Mouse (Mus musculus): ENCODE data around the gene Exog. TPM values are rescaled to one million over a fixed set of nuclear protein-coding genes. Genes with fewer than 3 reads are reported as not detected.

The Exog gene
- polyA plus RNA-seq, 2 experiments: 14.4 to 28.5 TPM

DNA sequence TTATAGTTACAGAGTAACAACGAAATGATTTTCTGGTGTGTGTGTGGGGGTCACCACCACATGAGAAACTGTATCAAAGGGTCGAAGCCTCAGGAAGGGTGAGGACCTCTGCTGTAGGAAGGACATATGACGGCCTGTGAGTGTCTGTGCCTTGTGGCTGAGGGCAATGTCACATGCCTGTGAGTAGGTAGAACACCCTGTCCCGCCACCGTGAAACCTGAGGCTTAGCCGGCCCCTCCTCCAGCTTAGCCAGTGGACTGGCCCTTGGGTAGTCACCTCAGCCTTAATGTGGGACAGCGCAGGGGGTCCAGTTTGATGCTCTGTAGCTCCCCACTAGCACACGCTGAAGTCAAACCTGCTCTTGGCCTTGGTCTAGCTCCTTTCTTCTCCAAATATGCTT lies 69.1 kb downstream of the Exog start:
- Histone ChIP-seq H3K4me2 (replicated peaks; ENCODE audit: low read depth, low read length, severe bottlenecking) (no peak overlapping the region), H3K27ac (replicated peaks; ENCODE audit: low read depth, low read length) (no peak overlapping the region), H3K9me3 (ENCODE audit: control insufficient read depth, low read length) (no peaks in the 10 kb centered on the region), H3K36me3 (ENCODE audit: control insufficient read depth, insufficient read depth, low read length) (no peaks in the 10 kb centered on the region), H3K4me1 (ENCODE audit: control insufficient read depth, insufficient read depth, low read length) (no peaks in the 10 kb centered on the region; the same call in 1 of the 2 replicates), H3K9ac (ENCODE audit: low read depth, low read length, severe bottlenecking) (no peak overlapping the region), H3K4me3 (replicated peaks; ENCODE audit: low read length) (no peak overlapping the region), H3K27me3 (ENCODE audit: control insufficient read depth, insufficient read depth, low read length) (no peaks in the 10 kb centered on the region)
- no peak for TF ChIP-seq POLR2A (IDR thresholded peaks at IDR 0.05; ENCODE audit: borderline replicate concordance, extremely low read depth, insufficient read depth, insufficient read length)
- DNase-seq (ENCODE audit: low spot score) (no peak), ATAC-seq (ENCODE audit: low FRiP score, low read depth) (no peak)
- WGBS: 81% methylated on average over 8 of the region's 8 CpGs

DNA sequence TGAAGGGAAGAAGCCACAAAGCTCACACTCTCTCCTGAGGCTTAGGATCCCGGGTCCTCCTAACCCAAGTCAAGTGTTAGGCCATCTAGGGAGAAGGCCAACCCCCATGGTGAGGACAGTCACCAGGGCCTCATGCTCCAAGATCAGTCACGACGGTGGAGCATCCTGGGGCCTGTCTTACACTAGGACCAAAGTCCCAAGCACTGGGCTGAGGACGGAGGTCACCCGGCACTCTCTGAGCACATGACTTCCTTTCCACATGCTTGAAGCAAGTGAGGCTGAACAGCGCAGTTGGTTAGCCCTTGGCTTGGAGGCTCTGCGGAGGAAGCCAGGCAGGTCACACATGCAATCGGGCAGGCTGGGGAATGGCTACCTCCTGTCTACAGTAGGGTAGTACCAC lies 70.2 kb downstream of the Exog start:
- no peak overlapping the region for H3K9ac ChIP-seq (ENCODE audit: low read depth, low read length, severe bottlenecking)
- H3K4me3 ChIP-seq (replicated peaks; ENCODE audit: low read length): no peak overlapping the region
- no peaks in the 10 kb centered on the region for H3K27me3 ChIP-seq (ENCODE audit: control insufficient read depth, insufficient read depth, low read length)
- DNase-seq (ENCODE audit: low spot score) (no peak), ATAC-seq (ENCODE audit: low FRiP score, low read depth) (no peak)
- no peaks in the 10 kb centered on the region; the same call in 1 of the 2 replicates for H3K4me1 ChIP-seq (ENCODE audit: control insufficient read depth, insufficient read depth, low read length)
- H3K27ac ChIP-seq (replicated peaks; ENCODE audit: low read depth, low read length): no peak overlapping the region
- no peaks in the 10 kb centered on the region for H3K36me3 ChIP-seq (ENCODE audit: control insufficient read depth, insufficient read depth, low read length)
- WGBS: 81% methylated on average over 8 of the region's 8 CpGs
- no peaks in the 10 kb centered on the region for H3K9me3 ChIP-seq (ENCODE audit: control insufficient read depth, low read length)
- H3K4me2 ChIP-seq (replicated peaks; ENCODE audit: low read depth, low read length, severe bottlenecking): no peak overlapping the region
- no peak for TF ChIP-seq POLR2A (IDR thresholded peaks at IDR 0.05; ENCODE audit: borderline replicate concordance, extremely low read depth, insufficient read depth, insufficient read length)

Other genes starting within 250 kb of the Exog start
- gene Slc22a13, start 235.8 kb upstream of the Exog start, polyA plus RNA-seq (2012; rRNA removed): 0.06 TPM in 1 of 2 replicates, not detected in the other
- gene Slc22a13, start 235.8 kb upstream of the Exog start, polyA plus RNA-seq (2014; fragmentation: Nextera tagmentation; extraction: Ambion mirVana): not detected in 2 replicates
- gene Oxsr1, start 122.5 kb upstream of the Exog start, polyA plus RNA-seq (2012; rRNA removed): 35.4 and 39.4 TPM in 2 replicates
- gene Oxsr1, start 122.5 kb upstream of the Exog start, polyA plus RNA-seq (2014; fragmentation: Nextera tagmentation; extraction: Ambion mirVana): 15.6 and 16.0 TPM in 2 replicates
- 120 and 140 TPM in 2 replicates for gene Acaa1a, start 105.3 kb upstream of the Exog start, polyA plus RNA-seq (2012; rRNA removed)
- 87.4 and 92.7 TPM in 2 replicates for gene Acaa1a, start 105.3 kb upstream of the Exog start, polyA plus RNA-seq (2014; fragmentation: Nextera tagmentation; extraction: Ambion mirVana)
- gene Myd88, start 103.5 kb upstream of the Exog start, polyA plus RNA-seq (2012; rRNA removed): 10.9 and 11.5 TPM in 2 replicates
- gene Myd88, start 103.5 kb upstream of the Exog start, polyA plus RNA-seq (2014; fragmentation: Nextera tagmentation; extraction: Ambion mirVana): 23.3 and 25.1 TPM in 2 replicates
- gene Xylb, start 87.6 kb upstream of the Exog start, polyA plus RNA-seq (2012; rRNA removed): 8.9 and 11.1 TPM in 2 replicates
- gene Xylb, start 87.6 kb upstream of the Exog start, polyA plus RNA-seq (2014; fragmentation: Nextera tagmentation; extraction: Ambion mirVana): 5.2 and 5.5 TPM in 2 replicates
- 0.12 and 0.19 TPM in 2 replicates for gene Slc22a14, start 79.4 kb upstream of the Exog start, polyA plus RNA-seq (2012; rRNA removed)
- gene Slc22a14, start 79.4 kb upstream of the Exog start, polyA plus RNA-seq (2014; fragmentation: Nextera tagmentation; extraction: Ambion mirVana): 0.17 and 0.25 TPM in 2 replicates
- 7.9 and 8.9 TPM in 2 replicates for gene Acvr2b, start 42.8 kb upstream of the Exog start, polyA plus RNA-seq (2012; rRNA removed)
- gene Acvr2b, start 42.8 kb upstream of the Exog start, polyA plus RNA-seq (2014; fragmentation: Nextera tagmentation; extraction: Ambion mirVana): 18.9 and 23.8 TPM in 2 replicates
- gene Scn5a, start 134.1 kb downstream of the Exog start, polyA plus RNA-seq (2012; rRNA removed): 0.35 and 0.42 TPM in 2 replicates
- 0.10 and 0.17 TPM in 2 replicates for gene Scn5a, start 134.1 kb downstream of the Exog start, polyA plus RNA-seq (2014; fragmentation: Nextera tagmentation; extraction: Ambion mirVana)